Mouse (Mus musculus) heart, adult 2 months (tissue): ENCODE results near the gene Pdcd7.

Experiments used
- CTCF ChIP-seq: fragments of 200-600 bp; IDR thresholded peaks from 2 replicates; pipeline ENCODE4 v1.8.1; 2022; ENCODE audit warnings: antibody characterized with exemption, mild to moderate bottlenecking, moderate library complexity
- EP300 ChIP-seq: fragments of 200-500 bp; IDR thresholded peaks from 2 replicates; pipeline ENCODE4 v1.6.1; 2011; ENCODE audit warnings: low read depth, low read length, control low read depth; ENCODE audit not compliant: insufficient read depth
- POLR2A ChIP-seq: fragments of 200-500 bp; IDR thresholded peaks from 2 replicates; pipeline ENCODE4 v1.6.1; 2011; ENCODE audit warnings: mild to moderate bottlenecking, low read depth, low read length, control low read depth; ENCODE audit not compliant: insufficient read depth

DNA sequence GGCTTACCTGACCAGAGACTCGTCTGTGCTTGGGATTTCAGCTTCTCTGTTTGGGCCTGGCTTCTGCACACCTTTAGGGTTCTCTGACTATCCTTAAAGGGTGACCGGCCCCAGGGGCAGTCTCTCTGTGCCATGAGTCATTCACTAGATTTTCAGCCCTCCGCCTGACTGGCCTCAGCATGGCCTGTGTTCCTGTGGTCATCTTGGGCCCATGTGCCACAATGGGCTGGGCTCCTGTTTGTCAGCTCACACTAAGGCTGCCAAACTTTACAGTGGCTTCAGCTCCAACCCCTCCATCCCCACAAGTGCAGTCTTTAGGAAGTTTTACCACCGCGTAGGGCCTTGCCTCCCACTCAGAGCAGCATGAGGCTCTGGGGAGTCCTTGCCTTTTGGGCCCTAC is 7.3 kb downstream of the Pdcd7 start:
- TF ChIP-seq EP300 (no peak), CTCF (no peak), POLR2A (no peak)
